Mouse (Mus musculus): ENCODE data around the gene Tssk1. TPM values are rescaled to one million over a fixed set of nuclear protein-coding genes. Genes with fewer than 3 reads are reported as not detected.

Tssk1 gene
- polyA plus RNA-seq, 2 experiments: 0.04 TPM; not detected in 1

- no peak overlapping the region for H3K9ac ChIP-seq (ENCODE audit: low read depth, low read length, severe bottlenecking)
- DNase-seq (ENCODE audit: low spot score) (no peak), ATAC-seq (ENCODE audit: low FRiP score, low read depth) (no peak)
- H3K4me1 ChIP-seq (ENCODE audit: control insufficient read depth, insufficient read depth, low read length): 0 out of 2 replicates have a peak, but pooled peaks cover 4% of the 10 kb centered on the region
- no peak for TF ChIP-seq POLR2A (IDR thresholded peaks at IDR 0.05; ENCODE audit: borderline replicate concordance, extremely low read depth, insufficient read depth, insufficient read length)
- H3K4me2 ChIP-seq (replicated peaks; ENCODE audit: low read depth, low read length, severe bottlenecking): no peak overlapping the region
- H3K27ac ChIP-seq (replicated peaks; ENCODE audit: low read depth, low read length): no peak overlapping the region
- H3K9me3 ChIP-seq (ENCODE audit: control insufficient read depth, low read length): no peaks in the 10 kb centered on the region
- no peak overlapping the region for H3K4me3 ChIP-seq (replicated peaks; ENCODE audit: low read length)
- H3K36me3 ChIP-seq (ENCODE audit: control insufficient read depth, insufficient read depth, low read length): peaks cover 27% of the 10 kb centered on the region
- no peaks in the 10 kb centered on the region for H3K27me3 ChIP-seq (ENCODE audit: control insufficient read depth, insufficient read depth, low read length)
These were observed 2.1 kb downstream of the Tssk1 start for GRCm38 (mm10) chr16:17896091-17896490.

GRCm38 (mm10) chr16:17898462-17898861 is 4.4 kb downstream of the Tssk1 start, which contains the start of the genes Dgcr2 and Tssk2:
TSS of gene Dgcr2 (minus strand) at chr16:17898562.
TSS of gene Tssk2 (plus strand) at chr16:17898637.
- Histone ChIP-seq H3K9ac (ENCODE audit: low read depth, low read length, severe bottlenecking) (no peak within 1 kb of the TSS), H3K27me3 (ENCODE audit: control insufficient read depth, insufficient read depth, low read length) (no peaks in the 10 kb centered on the region), H3K4me2 (replicated peaks; ENCODE audit: low read depth, low read length, severe bottlenecking) (no peak within 1 kb of the TSS), H3K4me1 (ENCODE audit: control insufficient read depth, insufficient read depth, low read length) (no peaks in the 10 kb centered on the region), H3K9me3 (ENCODE audit: control insufficient read depth, low read length) (no peaks in the 10 kb centered on the region), H3K27ac (replicated peaks; ENCODE audit: low read depth, low read length) (no peak within 1 kb of the TSS), H3K4me3 (replicated peaks; ENCODE audit: low read length) (no peak within 1 kb of the TSS), H3K36me3 (ENCODE audit: control insufficient read depth, insufficient read depth, low read length) (peaks cover 50% of the 10 kb centered on the region)
- no peak for DNase-seq (ENCODE audit: low spot score)
- TF ChIP-seq POLR2A (IDR thresholded peaks at IDR 0.05; ENCODE audit: borderline replicate concordance, extremely low read depth, insufficient read depth, insufficient read length): no peak
- no peak for ATAC-seq (ENCODE audit: low FRiP score, low read depth)
- WGBS: 91% methylated on average over 14 of the region's 14 CpGs

- under 1% methylated on average over 35 of the region's 35 CpGs for WGBS
- TF ChIP-seq POLR2A (IDR thresholded peaks at IDR 0.05; ENCODE audit: borderline replicate concordance, extremely low read depth, insufficient read depth, insufficient read length): peak; percentile 80; the same call in 1 of the 2 replicates
These were observed 17.1 kb downstream of the Tssk1 start, which contains the start of gene Ess2 for GRCm38 (mm10) chr16:17911052-17911595. TSS of gene Ess2 (minus strand) at chr16:17911348.

GRCm38 (mm10) chr16:17914307-17915249 is 20.6 kb downstream of the Tssk1 start, which contains the start of gene Gsc2:
TSS of gene Gsc2 (minus strand) at chr16:17915059.
- peaks cover 55% of the 10 kb centered on the region for H3K27me3 ChIP-seq (ENCODE audit: control insufficient read depth, insufficient read depth, low read length)
- peak within 1 kb of the TSS; percentile 65 for H3K4me2 ChIP-seq (replicated peaks; ENCODE audit: low read depth, low read length, severe bottlenecking)
- peaks cover 7% of the 10 kb centered on the region for H3K4me1 ChIP-seq (ENCODE audit: control insufficient read depth, insufficient read depth, low read length)
- peak within 1 kb of the TSS; percentile 41 for H3K4me3 ChIP-seq (replicated peaks; ENCODE audit: low read length)
- WGBS: under 1% methylated on average over 93 of the region's 106 CpGs
- peak within 1 kb of the TSS; percentile 44 for H3K9ac ChIP-seq (ENCODE audit: low read depth, low read length, severe bottlenecking)
- no peaks in the 10 kb centered on the region for H3K9me3 ChIP-seq (ENCODE audit: control insufficient read depth, low read length)
- no peak for TF ChIP-seq POLR2A (IDR thresholded peaks at IDR 0.05; ENCODE audit: borderline replicate concordance, extremely low read depth, insufficient read depth, insufficient read length)
- DNase-seq (ENCODE audit: low spot score) (no peak), ATAC-seq (ENCODE audit: low FRiP score, low read depth) (no peak)
- no peaks in the 10 kb centered on the region for H3K36me3 ChIP-seq (ENCODE audit: control insufficient read depth, insufficient read depth, low read length)
- H3K27ac ChIP-seq (replicated peaks; ENCODE audit: low read depth, low read length): no peak within 1 kb of the TSS

More at GRCm38 (mm10) chr16:17911052-17911595, 17.1 kb downstream of the Tssk1 start, which contains the start of gene Ess2:
- Histone ChIP-seq H3K36me3 (ENCODE audit: control insufficient read depth, insufficient read depth, low read length) (peaks cover 33% of the 10 kb centered on the region), H3K27me3 (ENCODE audit: control insufficient read depth, insufficient read depth, low read length) (peaks cover 46% of the 10 kb centered on the region), H3K27ac (replicated peaks; ENCODE audit: low read depth, low read length) (no peak within 1 kb of the TSS), H3K9ac (ENCODE audit: low read depth, low read length, severe bottlenecking) (peak within 1 kb of the TSS; percentile 66), H3K4me1 (ENCODE audit: control insufficient read depth, insufficient read depth, low read length) (peaks cover 7% of the 10 kb centered on the region), H3K4me3 (replicated peaks; ENCODE audit: low read length) (peak within 1 kb of the TSS; percentile 57), H3K4me2 (replicated peaks; ENCODE audit: low read depth, low read length, severe bottlenecking) (peak within 1 kb of the TSS; percentile 91), H3K9me3 (ENCODE audit: control insufficient read depth, low read length) (no peaks in the 10 kb centered on the region)
- ATAC-seq (ENCODE audit: low FRiP score, low read depth) (peak; percentile 99), DNase-seq (ENCODE audit: low spot score) (peak; percentile 99)

- DNase-seq (ENCODE audit: low spot score) (no peak), ATAC-seq (ENCODE audit: low FRiP score, low read depth) (no peak)
- Histone ChIP-seq H3K27ac (replicated peaks; ENCODE audit: low read depth, low read length) (no peak overlapping the region), H3K9ac (ENCODE audit: low read depth, low read length, severe bottlenecking) (peak overlapping the region; percentile 83), H3K9me3 (ENCODE audit: control insufficient read depth, low read length) (no peaks in the 10 kb centered on the region), H3K4me3 (replicated peaks; ENCODE audit: low read length) (no peak overlapping the region), H3K36me3 (ENCODE audit: control insufficient read depth, insufficient read depth, low read length) (0 out of 2 replicates have a peak, but pooled peaks cover 5% of the 10 kb centered on the region), H3K4me1 (ENCODE audit: control insufficient read depth, insufficient read depth, low read length) (peaks cover 7% of the 10 kb centered on the region), H3K4me2 (replicated peaks; ENCODE audit: low read depth, low read length, severe bottlenecking) (peak overlapping the region; percentile 73; the same call in 1 of the 2 replicates), H3K27me3 (ENCODE audit: control insufficient read depth, insufficient read depth, low read length) (peaks cover 30% of the 10 kb centered on the region)
- 12% methylated on average over 20 of the region's 20 CpGs for WGBS
- TF ChIP-seq POLR2A (IDR thresholded peaks at IDR 0.05; ENCODE audit: borderline replicate concordance, extremely low read depth, insufficient read depth, insufficient read length): no peak
These were observed 26.6 kb downstream of the Tssk1 start for GRCm38 (mm10) chr16:17920586-17920985.

Measured in limb, embryonic 14.5 days (tissue).